Mouse (Mus musculus) mesoderm, embryonic 11.5 days (tissue): ENCODE data around the gene Ets2.
A peak's percentile ranks its signal among the peaks of the same experiment; 100 is the strongest.
"Not testable (repeated sequence)": the region's sequence is repeated elsewhere in the genome, so short reads cannot be mapped to it uniquely, and the experiment has no call there.

Experiments used
- DNase-seq: peaks from one replicate; pipeline ENCODE4 v3.0.0-alpha.2; 2012; ENCODE audit warnings: low read depth, low spot score

Gene Ets2

GRCm38 (mm10) chr16:95699721-95700120 lies 2.2 kb upstream of the Ets2 start:
- DNase-seq = no peak

GRCm38 (mm10) chr16:95700224-95700623 lies 1.7 kb upstream of the Ets2 start:
- no peak for DNase-seq

- peak; percentile 8 for DNase-seq
Observed at GRCm38 (mm10) chr16:95702562-95703545, 979 bp downstream of the Ets2 start.

- DNase-seq = peak; percentile 8
Observed at GRCm38 (mm10) chr16:95703958-95704357, 2.1 kb downstream of the Ets2 start.

- no peak for DNase-seq
Observed at GRCm38 (mm10) chr16:95704662-95705330, 2.9 kb downstream of the Ets2 start.

- no peak for DNase-seq
Observed at GRCm38 (mm10) chr16:95705771-95706170, 3.9 kb downstream of the Ets2 start.

- no peak for DNase-seq
Observed at GRCm38 (mm10) chr16:95708211-95709004, 6.5 kb downstream of the Ets2 start.

- no peak for DNase-seq
Observed at GRCm38 (mm10) chr16:95709175-95709574, 7.3 kb downstream of the Ets2 start.

- no peak for DNase-seq
Observed at GRCm38 (mm10) chr16:95710129-95710528, 8.3 kb downstream of the Ets2 start.

GRCm38 (mm10) chr16:95712121-95712520 lies 10.2 kb downstream of the Ets2 start:
- no peak for DNase-seq

- DNase-seq = not testable (repeated sequence)
Observed at GRCm38 (mm10) chr16:95713077-95713476, 11.2 kb downstream of the Ets2 start.

- DNase-seq = no peak
Observed at GRCm38 (mm10) chr16:95715026-95715425, 13.2 kb downstream of the Ets2 start.

- DNase-seq = no peak
Observed at GRCm38 (mm10) chr16:95716061-95716706, 14.3 kb downstream of the Ets2 start.

GRCm38 (mm10) chr16:95717631-95718030 lies 15.8 kb downstream of the Ets2 start:
- DNase-seq = no peak

- DNase-seq = no peak
Observed at GRCm38 (mm10) chr16:95718119-95718518, 16.2 kb downstream of the Ets2 start.

- DNase-seq = no peak
Observed at GRCm38 (mm10) chr16:95720532-95720931, 18.7 kb downstream of the Ets2 start.

- DNase-seq = no peak
Observed at GRCm38 (mm10) chr16:95724251-95724650, 22.4 kb downstream of the Ets2 start.

GRCm38 (mm10) chr16:95724776-95725175 lies 22.9 kb downstream of the Ets2 start:
- DNase-seq = no peak

GRCm38 (mm10) chr16:95726802-95727201 lies 24.9 kb downstream of the Ets2 start:
- no peak for DNase-seq

GRCm38 (mm10) chr16:95728453-95729435 lies 26.9 kb downstream of the Ets2 start:
- DNase-seq = peak; percentile 66
